Mouse (Mus musculus) spleen, adult 2 months (tissue): ENCODE data around the gene Adora3. TPM values are rescaled to one million over a fixed set of nuclear protein-coding genes. Genes with fewer than 3 reads are reported as not detected.

Experiments
- DNase-seq, 2 experiments: peaks; one replicate each; pipeline versions ENCODE4 v3.0.0 to v3.0.0-alpha.2; 2012 to 2021; ENCODE audit warnings: low spot score in 2 of 2, low read depth in 1 of 2
- H3K27ac ChIP-seq: fragments of 200-500 bp; 2 replicates; pipeline ENCODE4 v1.5.1; 2012; ENCODE audit warnings: low read length, inconsistent platforms; ENCODE audit not compliant: insufficient read depth
- H3K27me3 ChIP-seq: fragments of 200-500 bp; 2 replicates; pipeline ENCODE4 v1.6.1; 2012; ENCODE audit warnings: mild to moderate bottlenecking, moderate library complexity, low read length, inconsistent platforms; ENCODE audit not compliant: control insufficient read depth, insufficient read depth
- H3K36me3 ChIP-seq: fragments of 200-500 bp; 2 replicates; pipeline ENCODE4 v1.6.1; 2012; ENCODE audit warnings: mild to moderate bottlenecking, low read length, inconsistent platforms; ENCODE audit not compliant: control insufficient read depth, insufficient read depth
- H3K4me1 ChIP-seq: fragments of 200-500 bp; 2 replicates; pipeline ENCODE4 v1.6.1; 2011; ENCODE audit warnings: inconsistent platforms; ENCODE audit not compliant: control insufficient read depth, insufficient read depth, insufficient read length
- H3K4me3 ChIP-seq: fragments of 200-500 bp; 2 replicates; pipeline ENCODE4 v1.5.1; 2011; ENCODE audit warnings: mild to moderate bottlenecking, inconsistent platforms; ENCODE audit not compliant: insufficient read depth, insufficient read length; ENCODE audit errors: extremely low read depth
- CTCF ChIP-seq: fragments of 200-500 bp; IDR thresholded peaks from 2 replicates; pipeline ENCODE4 v1.5.1; 2011; ENCODE audit warnings: mild to moderate bottlenecking, inconsistent platforms; ENCODE audit not compliant: insufficient read depth, insufficient read length, insufficient replicate concordance; ENCODE audit errors: extremely low read depth
- POLR2A ChIP-seq: fragments of 200-500 bp; IDR thresholded peaks from 2 replicates; pipeline ENCODE4 v1.6.1; 2011; ENCODE audit warnings: low read depth, low read length, inconsistent platforms
- WGBS: fragments of 180-500 bp; shearing (Covaris S2); methylation state at CpG from one replicate; pipeline ENCODE4 v1.1.7; 2018; 5-methylcytosine and 5-hydroxymethylcytosine counted together
- polyA plus RNA-seq: library from polyadenylated mRNA; depleted of rRNA; stranded (reverse); fragments of >200 nt; gene quantifications from 2 replicates; pipeline ENCODE4 v1.2.3, GENCODE M21; 2012

Gene Adora3
- polyA plus RNA-seq, 1 experiment = 0.32 TPM

DNA sequence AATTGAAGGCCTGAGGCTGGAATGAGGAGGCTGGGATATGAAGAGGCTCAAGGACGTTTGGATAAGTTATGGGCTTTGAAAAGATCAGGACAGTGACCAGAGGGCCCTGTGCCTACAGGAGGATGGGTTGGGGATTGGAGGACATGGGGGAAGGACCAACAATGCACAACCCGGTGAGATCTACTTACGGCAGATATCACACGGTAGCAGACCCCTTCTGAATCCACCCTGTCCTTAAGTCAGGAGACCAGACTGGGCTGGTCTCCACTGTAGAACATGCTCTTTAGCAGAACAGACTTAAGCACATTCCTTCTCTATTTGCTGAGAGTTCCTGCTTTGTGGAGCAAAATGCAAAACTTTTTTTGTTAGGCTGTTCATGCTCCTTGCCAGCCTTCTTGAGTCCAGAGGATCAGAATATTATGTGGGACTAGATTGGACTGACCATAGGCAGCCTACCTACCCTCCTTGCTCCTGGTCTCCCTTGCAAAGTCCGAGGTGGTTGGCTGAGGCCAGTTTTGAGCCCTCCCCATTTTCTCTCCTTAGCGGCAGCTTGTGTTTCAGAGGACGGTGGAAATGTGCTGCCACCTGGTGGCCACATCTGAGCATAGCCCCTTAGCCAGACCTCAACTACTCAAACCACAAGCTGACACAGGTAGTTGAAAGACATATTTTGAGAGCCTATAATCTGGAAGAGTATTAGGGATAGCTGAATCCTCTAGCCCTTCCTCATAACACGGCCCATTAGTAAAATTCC is 28.9 kb downstream of the Adora3 start:
- peak; percentile 79 to 82 for DNase-seq
- Histone ChIP-seq H3K36me3 (no peaks in the 10 kb centered on the region), H3K27ac (no peak overlapping the region), H3K27me3 (no peaks in the 10 kb centered on the region), H3K4me1 (peaks cover 8% of the 10 kb centered on the region; the same call in 1 of the 2 replicates), H3K4me3 (no peak overlapping the region)
- no peak for TF ChIP-seq POLR2A
- TF ChIP-seq CTCF = peak; percentile 91; the same call in 1 of the 2 replicates
- WGBS = 45% methylated on average over 8 of the region's 8 CpGs

DNA sequence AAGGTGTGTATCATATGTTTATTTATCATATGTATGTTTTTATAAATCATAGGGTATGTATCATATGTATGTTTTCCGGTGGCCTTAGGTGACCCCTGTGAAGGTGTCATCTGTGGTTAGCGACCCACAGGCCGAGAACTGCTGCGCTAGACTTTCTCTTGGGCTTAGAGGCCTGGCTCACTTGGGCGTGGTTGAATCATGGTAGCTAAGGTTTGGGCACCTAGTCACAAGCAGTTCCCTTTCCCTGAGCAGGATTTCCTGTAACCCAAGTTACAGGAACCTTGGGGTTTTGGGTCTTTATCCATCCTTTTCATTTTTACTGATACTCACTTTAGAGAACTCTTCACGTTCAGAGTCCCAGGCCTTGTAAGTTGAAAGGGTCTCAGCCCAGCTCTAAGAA is 29.6 kb downstream of the Adora3 start:
- H3K27ac ChIP-seq = peak overlapping the region; percentile 63
- WGBS = 39% methylated on average over 6 of the region's 6 CpGs
- no peak for TF ChIP-seq CTCF
- no peak for TF ChIP-seq POLR2A
- H3K27me3 ChIP-seq = no peaks in the 10 kb centered on the region
- H3K4me1 ChIP-seq = peaks cover 8% of the 10 kb centered on the region; the same call in 1 of the 2 replicates
- no peaks in the 10 kb centered on the region for H3K36me3 ChIP-seq
- no peak for DNase-seq
- no peak overlapping the region for H3K4me3 ChIP-seq

DNA sequence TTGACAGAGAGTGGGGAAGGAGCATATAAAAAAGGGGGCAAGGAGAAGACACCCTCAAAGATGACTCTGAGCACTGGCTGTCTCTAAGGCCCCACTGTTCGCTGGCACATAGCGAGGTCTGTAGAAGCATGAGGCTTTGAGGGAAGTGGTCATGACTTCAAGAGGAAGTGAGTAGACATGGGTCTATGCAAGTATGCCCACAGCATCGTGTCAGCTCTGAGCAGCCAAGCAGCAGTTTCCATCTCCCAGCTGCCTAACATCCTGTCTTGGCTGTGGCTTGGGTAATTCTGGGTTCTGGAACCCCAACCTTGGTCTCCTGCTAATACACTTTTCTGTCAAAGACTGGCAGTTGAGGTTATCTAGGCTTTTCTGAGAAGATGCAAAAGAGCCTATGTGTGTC is 30.1 kb downstream of the Adora3 start:
- peak; percentile 68 to 78 for DNase-seq
- Histone ChIP-seq H3K4me1 (peaks cover 5% of the 10 kb centered on the region; the same call in 1 of the 2 replicates), H3K27ac (peak overlapping the region; percentile 63), H3K27me3 (no peaks in the 10 kb centered on the region), H3K4me3 (no peak overlapping the region), H3K36me3 (no peaks in the 10 kb centered on the region)
- 4% methylated on average over 3 of the region's 3 CpGs for WGBS
- no peak for TF ChIP-seq CTCF
- no peak; the same call in 1 of the 2 replicates for TF ChIP-seq POLR2A

DNA sequence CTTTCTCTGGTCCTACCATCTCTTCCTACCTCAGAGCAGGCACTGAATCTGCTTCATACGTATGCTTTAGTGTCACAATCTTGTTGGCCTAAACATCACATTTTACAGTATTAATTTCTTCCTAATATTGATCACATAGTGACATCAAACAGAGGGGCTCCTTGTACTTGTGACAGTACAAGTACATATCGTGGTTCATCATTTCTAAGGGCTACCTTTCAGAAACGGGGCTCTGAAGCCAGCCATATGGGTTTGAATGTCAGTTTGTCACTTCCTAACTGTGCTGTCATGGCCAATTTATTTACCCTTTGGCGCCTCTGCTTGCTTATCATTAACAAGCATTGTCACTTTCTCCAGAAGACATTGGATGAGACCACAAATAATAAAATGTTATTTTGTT is 30.8 kb downstream of the Adora3 start:
- Histone ChIP-seq H3K27ac (no peak overlapping the region), H3K4me1 (peaks cover 5% of the 10 kb centered on the region; the same call in 1 of the 2 replicates), H3K4me3 (no peak overlapping the region), H3K36me3 (no peaks in the 10 kb centered on the region), H3K27me3 (no peaks in the 10 kb centered on the region)
- TF ChIP-seq POLR2A = no peak
- no peak for TF ChIP-seq CTCF
- no peak for DNase-seq
- WGBS = 83% methylated on average over 4 of the region's 4 CpGs

DNA sequence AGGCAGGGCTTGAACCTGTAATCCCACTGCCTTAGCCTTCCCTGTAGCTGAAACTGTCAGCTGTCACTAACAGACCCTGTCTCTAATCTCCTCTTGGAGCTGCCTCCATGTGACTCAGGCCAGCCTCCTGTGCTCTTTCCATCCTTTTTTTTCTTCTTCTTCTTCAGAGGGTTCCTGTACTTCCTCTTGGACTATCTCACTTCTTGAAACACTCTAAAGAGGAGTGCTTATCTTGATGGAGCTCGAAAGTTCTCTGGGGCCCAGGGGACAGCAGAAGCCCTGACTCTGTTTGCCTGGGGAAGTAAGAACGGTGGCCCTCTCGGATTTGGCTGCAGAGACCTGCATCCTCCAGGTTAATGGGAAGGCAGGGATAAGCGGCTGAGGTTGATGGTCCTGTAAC is 33.6 kb downstream of the Adora3 start:
- no peak for TF ChIP-seq CTCF
- no peak for TF ChIP-seq POLR2A
- Histone ChIP-seq H3K4me1 (peaks cover 5% of the 10 kb centered on the region; the same call in 1 of the 2 replicates), H3K36me3 (no peaks in the 10 kb centered on the region), H3K4me3 (no peak overlapping the region), H3K27me3 (no peaks in the 10 kb centered on the region), H3K27ac (no peak overlapping the region)
- 30% methylated on average over 4 of the region's 4 CpGs for WGBS
- DNase-seq = no peak

DNA sequence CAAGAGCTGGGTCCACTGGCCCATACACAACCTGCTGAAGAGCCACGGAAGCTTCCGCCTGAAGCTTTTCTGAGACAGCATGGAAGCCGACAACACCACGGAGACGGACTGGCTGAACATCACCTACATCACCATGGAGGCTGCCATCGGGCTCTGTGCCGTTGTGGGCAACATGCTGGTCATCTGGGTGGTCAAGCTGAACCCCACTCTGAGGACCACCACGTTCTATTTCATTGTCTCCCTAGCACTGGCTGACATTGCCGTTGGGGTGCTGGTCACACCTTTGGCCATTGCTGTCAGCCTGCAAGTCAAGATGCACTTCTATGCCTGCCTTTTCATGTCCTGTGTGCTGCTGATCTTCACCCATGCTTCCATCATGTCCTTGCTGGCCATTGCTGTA is 34.1 kb downstream of the Adora3 start:
- no peaks in the 10 kb centered on the region for H3K36me3 ChIP-seq
- no peak overlapping the region for H3K4me3 ChIP-seq
- H3K27me3 ChIP-seq = no peaks in the 10 kb centered on the region
- DNase-seq = no peak
- no peak overlapping the region for H3K27ac ChIP-seq
- peaks cover 5% of the 10 kb centered on the region; the same call in 1 of the 2 replicates for H3K4me1 ChIP-seq
- 96% methylated on average over 9 of the region's 9 CpGs for WGBS
- no peak for TF ChIP-seq CTCF
- TF ChIP-seq POLR2A = no peak
